Comparison of ENCODE assay signal across 13 mouse cellular contexts in the genomic region with DNA sequence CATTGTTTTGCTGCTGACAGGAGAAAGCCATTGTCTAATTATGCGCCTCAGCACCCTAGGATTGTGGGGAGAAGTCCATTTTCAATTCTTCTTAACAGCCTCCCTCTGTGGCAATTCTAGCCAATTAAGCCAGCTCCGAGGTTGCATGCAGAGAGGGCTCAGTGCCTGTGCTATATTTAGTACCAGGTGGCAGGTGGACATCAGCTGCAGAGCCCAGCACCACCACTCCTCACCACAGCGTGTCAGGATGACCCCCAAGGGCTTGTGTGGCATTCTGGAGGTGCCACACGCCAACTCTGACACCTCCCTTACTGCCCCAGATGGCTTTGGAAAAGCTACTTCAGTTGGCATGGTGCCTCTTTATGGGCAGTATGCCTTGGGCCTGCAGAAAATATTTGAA. TPM values are rescaled to one million over a fixed set of nuclear protein-coding genes. Genes with fewer than 3 reads are reported as not detected.
DNase-seq lines count a peak whose midpoint lies in the region.
"Had no signal": no experiment of that assay in that cellular context is flagged by ENCODE, and none has a peak within 500 bp of the region (broad histone marks: within the 10 kb centered on the region; RNA-seq: fewer than 3 reads in every experiment).

No protein-coding gene starts in this region.

- DNase-seq in spleen, postnatal 4 days (ENCODE audit: low spot score in 2 of 2) = peak; percentile 8 to 45
- DNase-seq in spleen, adult 12 weeks (ENCODE audit: low spot score) = no peak
- peak; percentile 87 to 91 for DNase-seq in cerebellum, postnatal 14 days
- DNase-seq in limb, embryonic 10.5 days (ENCODE audit: low spot score) = peak; percentile 19
- DNase-seq in gastrocnemius, postnatal 25 days = no peak
- no peak for DNase-seq in embryonic facial prominence, embryonic 10.5 days (ENCODE audit: low spot score)
- no peak for DNase-seq in kidney, postnatal 14 days
- DNase-seq: heart, adult 2 months; lung, adult 18-20 months; thymus, postnatal 36 days had no signal

- WGBS in limb, embryonic 10.5 days = 71% methylated on average over 4 of the region's 4 CpGs
- 43% methylated on average over 4 of the region's 4 CpGs for WGBS in embryonic facial prominence, embryonic 10.5 days

- peaks cover 4% of the 10 kb centered on the region; the same call in 1 of the 2 replicates for H3K27me3 ChIP-seq in limb, embryonic 10.5 days (ENCODE audit: low read depth, poor library complexity, severe bottlenecking)
- H3K27me3 ChIP-seq in embryonic facial prominence, embryonic 10.5 days (replicated peaks; ENCODE audit: low read depth, poor library complexity, severe bottlenecking) = peaks cover 16% of the 10 kb centered on the region

- peaks cover 11% of the 10 kb centered on the region for H3K4me1 ChIP-seq in limb, embryonic 10.5 days
- peaks cover 2% of the 10 kb centered on the region for H3K4me1 ChIP-seq in embryonic facial prominence, embryonic 10.5 days

- no peaks in the 10 kb centered on the region for H3K36me3 ChIP-seq in limb, embryonic 10.5 days
- no peaks in the 10 kb centered on the region for H3K36me3 ChIP-seq in embryonic facial prominence, embryonic 10.5 days (replicated peaks)
- H3K36me3 ChIP-seq: midbrain, embryonic 12.5 days had no signal

- no peaks in the 10 kb centered on the region for H3K9me3 ChIP-seq in limb, embryonic 10.5 days (replicated peaks)
- no peaks in the 10 kb centered on the region for H3K9me3 ChIP-seq in embryonic facial prominence, embryonic 10.5 days
- H3K9me3 ChIP-seq: midbrain, embryonic 12.5 days had no signal

- H3K27ac ChIP-seq in limb, embryonic 10.5 days = no peak overlapping the region
- H3K27ac ChIP-seq in embryonic facial prominence, embryonic 10.5 days (replicated peaks) = no peak overlapping the region
- H3K27ac ChIP-seq: heart, adult 2 months; midbrain, embryonic 12.5 days had no signal

- H3K4me3 ChIP-seq in limb, embryonic 10.5 days = no peak overlapping the region
- H3K4me3 ChIP-seq in embryonic facial prominence, embryonic 10.5 days = no peak overlapping the region
- H3K4me3 ChIP-seq: heart, adult 2 months; midbrain, embryonic 12.5 days had no signal

RNA-seq across cellular contexts. Expression of a gene that starts 48.5 kb away (rescaled TPM):
- polyA plus RNA-seq in limb, embryonic 10.5 days (2016; fragmentation: Nextera tagmentation; extraction: Ambion mirVana) = not detected in 2 replicates
- total RNA-seq in gastrocnemius, postnatal 25 days (2021) = not detected
- not detected in 2 replicates for polyA plus RNA-seq in embryonic facial prominence, embryonic 10.5 days (2016; fragmentation: Nextera tagmentation; extraction: Ambion mirVana)
- total RNA-seq: heart, adult 2 months; left cerebral cortex, postnatal 14 days had no signal
- polyA plus RNA-seq: heart, adult 2 months; intestine, embryonic 14.5 days; midbrain, embryonic 12.5 days had no signal

Comparison
In these comparisons a context has a peak if more than half of its experiments do, and no peak if none do; other contexts are left out.
1. DNase-seq: peak in spleen, postnatal 4 days (2 of 2), cerebellum, postnatal 14 days (2 of 2) and limb, embryonic 10.5 days (single experiment); none in spleen, adult 12 weeks (single experiment), gastrocnemius, postnatal 25 days (single experiment), embryonic facial prominence, embryonic 10.5 days (single experiment) and kidney, postnatal 14 days (single experiment).